Mouse (Mus musculus): Measurements from ENCODE around the gene Nrl. TPM values are rescaled to one million over a fixed set of nuclear protein-coding genes. Genes with fewer than 3 reads are reported as not detected.
A peak's percentile ranks its signal among the peaks of the same experiment; 100 is the strongest.

Nrl gene
- total RNA-seq, 1 experiment from 2014 or later = not detected

DNA sequence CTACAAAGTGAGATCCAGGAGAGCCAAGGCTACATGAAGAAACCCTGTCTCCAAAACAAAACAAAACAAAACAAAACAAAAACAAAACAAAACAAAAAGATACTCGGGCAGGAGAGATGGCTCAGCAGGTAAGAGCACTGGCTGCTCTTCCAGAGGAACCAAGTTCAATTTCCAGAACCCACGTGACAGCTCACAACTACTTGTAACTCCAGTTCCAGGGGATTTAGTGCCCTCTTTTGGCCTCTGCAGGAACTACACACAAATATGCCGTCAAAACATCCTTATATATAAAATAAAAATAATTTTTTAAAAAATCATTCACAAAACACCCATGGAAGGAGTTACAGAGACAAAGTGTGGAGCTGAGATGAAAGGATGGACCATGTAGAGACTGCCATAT, 3.2 kb upstream of the Nrl start:
- DNase-seq = no peak

DNA sequence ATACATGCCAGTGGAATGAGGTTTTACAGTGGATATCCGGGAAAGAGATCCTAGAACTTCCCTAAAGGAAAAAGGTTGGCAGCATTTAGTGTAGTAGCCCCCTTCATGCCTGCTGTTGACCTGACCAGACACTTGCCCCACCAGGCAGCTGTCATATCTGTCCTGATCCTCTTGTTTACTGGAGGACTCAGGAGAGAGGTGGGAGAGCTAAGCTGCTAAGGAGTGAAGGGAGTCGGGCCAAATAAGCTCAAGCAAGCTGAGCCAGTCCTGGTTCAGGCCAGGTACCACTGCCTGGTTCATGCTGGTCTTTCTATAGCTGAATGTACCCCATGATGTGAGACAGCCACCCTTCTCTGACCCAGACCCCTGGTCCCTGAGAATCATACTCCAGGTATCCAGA, 1.9 kb upstream of the Nrl start:
- no peak for DNase-seq

DNA sequence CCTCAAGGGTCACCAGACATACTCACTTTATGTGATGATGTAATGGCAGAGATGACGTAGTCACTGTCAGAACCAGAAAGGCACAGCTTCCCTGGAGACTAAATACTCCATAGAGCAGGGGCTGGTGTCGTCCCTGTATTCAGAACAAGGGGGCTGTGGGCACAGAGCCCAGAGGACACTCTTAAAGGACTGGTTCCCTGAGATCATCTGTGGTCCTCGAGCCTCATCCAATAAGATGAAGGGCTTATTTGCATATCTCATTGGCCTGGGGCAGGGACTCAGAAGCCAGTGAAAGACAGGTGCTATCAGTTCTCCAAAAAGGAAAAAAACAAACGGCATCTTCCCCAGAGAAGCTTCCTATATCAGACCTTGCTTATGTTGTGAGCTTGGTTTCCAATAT, 719 bp downstream of the Nrl start:
- no peak for DNase-seq

DNA sequence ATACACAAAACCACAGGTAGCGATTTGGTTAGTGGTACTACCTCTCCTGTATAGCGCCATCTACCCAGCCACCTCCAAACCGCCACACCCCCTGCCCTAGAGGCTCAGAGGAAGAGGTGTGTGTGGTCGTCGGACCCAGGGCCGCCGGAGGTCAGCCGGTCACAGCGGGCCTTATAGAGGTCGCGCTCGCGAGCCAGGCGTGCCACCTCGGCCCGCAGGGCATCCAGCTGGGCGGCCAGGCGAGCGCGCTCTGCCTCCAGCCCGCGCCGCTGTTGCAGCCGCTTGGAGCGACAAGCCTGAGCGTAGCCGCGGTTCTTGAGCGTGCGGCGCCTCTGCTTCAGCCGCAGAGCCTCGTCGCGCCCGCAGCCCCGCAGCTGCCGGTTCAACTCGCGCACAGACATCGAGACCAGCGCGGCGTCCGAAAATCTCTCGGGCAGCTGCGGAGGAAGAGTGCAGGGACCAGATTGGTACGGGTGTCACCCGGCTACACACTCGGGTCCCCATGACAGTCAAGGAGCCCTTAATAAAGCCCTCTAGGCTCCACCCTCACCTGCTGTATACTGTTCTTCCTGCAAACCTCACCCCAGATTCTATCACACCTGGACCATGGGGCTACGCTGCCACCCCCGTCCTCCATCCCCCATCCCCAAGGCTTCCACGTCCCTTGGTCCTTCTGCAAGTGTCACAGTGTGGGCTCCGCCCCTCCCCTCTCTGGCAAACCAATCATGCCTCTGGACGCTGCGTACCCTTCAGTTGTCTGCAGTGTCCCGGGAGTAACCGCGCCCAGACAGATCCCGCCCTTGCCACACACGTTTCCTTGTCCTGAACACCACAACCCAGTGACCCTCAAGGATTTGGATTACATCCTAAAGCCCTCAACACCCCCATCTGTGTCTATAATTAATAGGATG, 4.1 kb downstream of the Nrl start:
- DNase-seq = peak; percentile 38

DNA sequence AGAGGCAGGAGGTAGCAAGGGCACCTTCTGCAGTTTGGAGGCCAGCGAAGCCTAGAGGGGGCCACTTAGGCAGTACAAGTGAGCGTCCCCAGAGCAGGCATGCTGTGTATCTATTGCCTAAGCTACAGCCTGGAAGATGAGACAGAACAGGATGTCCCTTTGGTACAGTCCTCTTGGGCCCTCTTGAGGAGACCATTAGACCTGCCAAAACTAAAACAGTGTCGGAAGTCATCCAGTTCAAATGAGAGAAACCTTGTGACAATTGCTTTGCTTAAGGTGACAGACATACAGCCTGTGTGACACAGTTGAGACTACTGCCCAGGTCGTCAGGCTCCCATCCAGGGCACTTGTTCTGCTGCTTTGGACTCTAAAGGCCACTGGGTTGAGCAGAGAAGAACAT, 5.2 kb downstream of the Nrl start:
- DNase-seq = no peak

DNA sequence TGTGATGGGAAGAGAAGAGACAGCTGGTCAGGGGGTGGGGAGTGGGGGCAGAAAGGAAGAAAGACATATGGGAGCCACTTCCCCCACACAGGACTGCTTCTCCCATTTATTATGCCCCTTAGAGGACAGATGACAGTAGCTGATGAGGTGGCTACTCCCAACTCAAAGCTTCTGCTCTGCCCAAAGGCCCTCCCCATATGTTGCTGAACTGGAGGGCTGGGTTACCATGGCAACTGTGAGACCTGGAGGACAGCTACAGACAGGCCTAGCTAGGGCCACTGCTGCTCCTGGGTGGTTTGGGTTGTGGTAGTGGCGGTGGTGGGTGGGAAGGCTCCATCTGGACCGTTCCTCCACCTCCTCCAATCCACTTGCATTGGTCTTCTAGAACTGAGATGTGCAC, 5.9 kb downstream of the Nrl start:
- DNase-seq = no peak

DNA sequence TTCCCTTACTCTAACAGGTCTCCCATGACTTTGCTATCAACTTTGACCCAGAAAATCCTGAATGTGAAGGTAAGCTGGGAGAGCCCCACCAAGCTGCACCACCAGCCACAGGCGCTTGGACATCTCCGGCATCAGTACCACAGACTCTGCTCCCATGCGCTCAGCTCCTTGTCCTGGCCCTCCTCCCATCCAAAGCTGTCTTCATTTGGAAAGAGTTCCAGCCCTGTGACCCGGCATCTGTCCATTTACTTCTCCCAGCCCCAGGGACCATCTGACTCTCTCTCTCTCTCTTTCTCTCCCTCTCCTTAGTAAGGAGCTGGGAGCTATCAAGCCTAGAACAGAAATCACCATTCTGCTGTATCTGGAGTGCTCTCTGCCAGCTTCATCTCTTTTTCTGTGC, 8.9 kb downstream of the Nrl start:
- DNase-seq = no peak

DNA sequence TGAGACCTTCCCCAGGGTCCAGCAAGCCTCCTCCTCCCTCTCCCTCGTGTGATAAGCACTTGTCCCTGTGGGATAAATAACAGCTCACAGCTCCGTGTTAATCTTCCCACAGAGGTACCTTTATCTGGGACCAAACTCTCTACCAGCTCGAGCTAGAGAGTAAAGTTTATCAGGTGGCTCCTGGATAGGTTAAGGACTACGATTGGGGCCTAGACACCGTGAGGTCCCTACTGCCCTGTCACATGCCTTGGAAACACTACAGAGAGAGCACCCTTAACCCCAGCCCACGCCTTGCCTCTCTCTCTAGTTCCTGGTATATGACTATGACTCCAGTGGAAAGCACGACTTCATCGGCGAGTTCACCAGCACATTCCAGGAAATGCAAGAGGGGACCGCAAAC, 10.9 kb downstream of the Nrl start:
- no peak for DNase-seq

DNA sequence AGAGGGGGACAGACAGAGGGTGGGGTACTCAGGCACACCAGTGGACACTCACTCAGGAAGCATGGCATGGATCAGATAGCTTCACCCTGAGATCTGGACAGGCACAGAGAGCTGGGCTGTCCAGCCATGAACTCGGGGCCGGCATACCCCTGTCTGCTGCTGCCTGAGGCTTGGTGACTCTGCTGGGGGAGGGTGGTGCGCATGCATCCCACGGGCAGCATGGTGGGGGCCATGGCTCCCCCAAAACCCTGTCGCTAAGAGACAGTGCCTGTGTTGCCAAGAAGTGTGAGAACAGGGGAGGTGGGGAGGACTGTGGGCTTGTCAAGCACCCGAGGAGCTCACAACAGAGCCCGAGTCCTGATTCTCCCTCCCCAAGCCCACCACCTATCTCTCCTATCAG, 13.7 kb downstream of the Nrl start:
- no peak for DNase-seq

DNA sequence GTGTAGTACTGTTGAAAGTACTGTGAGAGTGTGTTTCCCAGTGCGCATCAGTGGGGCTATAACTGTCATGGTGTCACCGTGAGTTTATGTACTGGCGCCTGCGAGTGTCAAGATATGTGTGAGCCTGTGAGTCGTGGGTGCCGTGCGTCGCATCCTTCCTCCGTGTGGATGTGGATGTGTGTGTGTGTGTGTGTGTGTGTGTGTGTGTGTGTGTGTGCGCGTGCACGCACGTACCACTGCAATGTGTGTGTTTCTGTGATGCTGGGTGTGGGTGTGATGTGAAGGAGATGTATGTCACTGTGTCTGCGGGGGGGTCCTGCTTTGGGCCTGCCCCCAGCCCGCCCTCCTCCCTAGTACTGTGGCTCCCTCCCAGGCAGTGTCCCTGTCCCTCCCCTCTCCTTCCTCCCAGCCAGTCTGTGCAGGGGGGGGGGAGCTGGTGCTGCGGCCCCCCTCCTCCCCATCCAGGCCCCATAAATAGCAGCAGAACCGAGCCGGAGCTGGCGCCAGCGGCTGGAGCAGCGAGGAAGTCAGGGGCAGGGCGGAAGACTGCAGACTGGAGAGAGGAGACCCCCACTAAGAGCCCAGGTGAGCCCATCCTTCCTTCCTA, 14.6 kb downstream of the Nrl start, which contains the start of gene Cpne6:
TSS of gene Cpne6 (plus strand) at position 321 of the 607 bp plus-strand sequence.
- no peak for DNase-seq

DNA sequence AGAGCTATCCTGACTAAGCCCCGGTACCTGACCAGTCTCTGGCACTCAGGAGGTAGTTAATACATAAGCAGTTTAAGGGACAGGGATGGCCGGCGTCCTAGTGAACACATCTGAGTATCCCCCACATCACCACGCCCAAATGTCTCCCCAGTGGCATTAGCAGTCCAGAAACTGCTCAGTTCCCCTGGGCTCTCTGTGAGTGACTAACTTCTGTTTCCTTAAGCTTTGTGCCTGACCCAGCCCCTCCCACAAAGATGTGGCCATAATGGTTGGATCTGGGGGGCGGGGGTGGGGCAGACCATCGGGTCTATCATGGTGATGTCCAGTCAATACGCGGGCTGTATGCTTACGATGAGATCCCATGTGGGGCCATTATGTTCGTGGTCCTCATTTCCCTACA, 15.2 kb downstream of the Nrl start:
- no peak for DNase-seq

DNA sequence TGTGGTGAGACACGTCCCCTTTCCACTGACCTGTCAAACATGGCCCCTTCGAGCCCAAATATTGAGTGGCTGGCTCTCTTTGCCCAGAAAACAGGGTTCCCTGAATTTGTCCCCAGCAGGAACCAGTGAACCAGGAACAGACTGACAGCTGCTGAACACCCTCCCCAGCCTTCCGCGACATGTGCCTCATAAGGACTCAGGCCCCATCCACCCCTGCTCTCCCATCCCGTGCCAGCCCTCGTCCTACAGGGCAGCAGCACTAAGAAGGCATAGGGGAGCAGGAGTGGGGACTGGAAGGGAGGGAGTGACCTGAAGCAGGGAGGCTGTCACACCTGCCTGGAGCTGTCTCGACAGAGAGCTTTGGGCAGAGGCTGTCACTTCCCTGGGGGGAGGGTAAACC, 17.0 kb downstream of the Nrl start:
- no peak for DNase-seq

DNA sequence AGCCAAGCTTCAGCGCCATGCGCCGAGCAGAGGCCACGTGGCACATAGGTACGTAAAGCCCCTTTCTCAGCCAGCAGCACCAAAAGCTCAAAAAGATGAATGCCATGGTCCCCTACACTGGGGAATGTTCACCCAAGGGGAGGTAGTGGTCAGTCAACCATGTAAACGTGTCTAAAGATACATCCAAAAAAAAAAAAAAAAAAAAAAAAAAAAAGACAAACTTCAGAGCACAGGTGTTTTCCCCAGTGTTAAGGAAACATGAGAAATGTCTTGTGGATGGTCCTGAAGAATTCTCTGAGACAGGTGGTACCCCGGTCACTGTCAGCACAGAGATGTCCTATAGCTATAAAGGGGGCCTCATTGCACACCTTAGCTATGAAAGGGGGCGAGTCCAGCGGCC, 19.2 kb downstream of the Nrl start:
- DNase-seq = no peak

DNA sequence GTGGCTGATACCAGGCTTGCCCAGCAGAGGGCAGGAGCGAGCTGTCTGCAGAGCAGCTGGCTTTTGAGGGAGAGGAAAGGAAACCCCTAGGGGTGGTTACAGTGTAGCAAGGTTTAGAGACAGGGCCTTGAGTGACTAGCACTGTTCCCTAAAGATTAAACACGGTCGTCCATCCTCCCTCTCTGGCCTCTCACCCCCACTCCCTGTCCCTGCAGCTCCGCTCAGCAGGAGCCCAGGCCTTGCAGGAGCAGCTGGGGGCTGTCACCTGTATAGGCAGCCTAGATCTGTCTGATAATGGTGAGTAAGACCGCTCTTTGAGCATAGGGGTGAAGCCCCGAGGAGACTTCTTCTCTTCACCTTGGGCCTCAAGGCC, 27.3 kb downstream of the Nrl start:
- DNase-seq = peak; percentile 88

DNA sequence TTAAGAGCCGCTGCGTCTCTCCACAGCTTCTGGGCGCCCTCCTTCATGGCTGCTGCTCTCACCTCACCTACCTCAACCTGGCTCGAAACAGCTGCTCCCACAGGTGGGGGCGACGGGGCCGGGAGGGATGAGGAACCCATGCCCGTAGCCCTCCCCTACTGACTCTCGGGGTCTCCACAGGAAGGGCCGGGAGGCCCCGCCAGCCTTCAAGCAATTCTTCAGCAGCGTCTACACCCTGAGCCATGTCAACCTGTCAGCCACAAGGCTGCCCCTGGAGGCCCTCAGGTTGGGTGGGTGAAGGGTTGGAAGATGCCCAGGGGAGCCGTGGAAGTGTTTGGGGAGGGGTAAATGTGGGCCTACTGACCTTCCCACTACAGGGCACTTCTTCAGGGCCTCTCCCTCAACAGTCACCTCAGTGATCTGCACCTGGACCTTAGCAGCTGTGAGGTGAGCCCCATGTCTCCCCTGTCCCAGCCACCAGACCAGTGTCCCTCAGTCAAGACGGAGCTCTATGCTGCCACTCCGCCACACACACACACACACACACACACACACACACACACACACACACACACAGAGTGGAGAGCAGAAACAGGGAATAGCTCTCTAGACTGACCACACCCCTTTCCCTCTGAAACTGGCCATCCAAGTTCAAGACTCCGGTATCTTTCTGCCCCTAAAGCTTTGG, 27.9 kb downstream of the Nrl start:
- no peak for DNase-seq

DNA sequence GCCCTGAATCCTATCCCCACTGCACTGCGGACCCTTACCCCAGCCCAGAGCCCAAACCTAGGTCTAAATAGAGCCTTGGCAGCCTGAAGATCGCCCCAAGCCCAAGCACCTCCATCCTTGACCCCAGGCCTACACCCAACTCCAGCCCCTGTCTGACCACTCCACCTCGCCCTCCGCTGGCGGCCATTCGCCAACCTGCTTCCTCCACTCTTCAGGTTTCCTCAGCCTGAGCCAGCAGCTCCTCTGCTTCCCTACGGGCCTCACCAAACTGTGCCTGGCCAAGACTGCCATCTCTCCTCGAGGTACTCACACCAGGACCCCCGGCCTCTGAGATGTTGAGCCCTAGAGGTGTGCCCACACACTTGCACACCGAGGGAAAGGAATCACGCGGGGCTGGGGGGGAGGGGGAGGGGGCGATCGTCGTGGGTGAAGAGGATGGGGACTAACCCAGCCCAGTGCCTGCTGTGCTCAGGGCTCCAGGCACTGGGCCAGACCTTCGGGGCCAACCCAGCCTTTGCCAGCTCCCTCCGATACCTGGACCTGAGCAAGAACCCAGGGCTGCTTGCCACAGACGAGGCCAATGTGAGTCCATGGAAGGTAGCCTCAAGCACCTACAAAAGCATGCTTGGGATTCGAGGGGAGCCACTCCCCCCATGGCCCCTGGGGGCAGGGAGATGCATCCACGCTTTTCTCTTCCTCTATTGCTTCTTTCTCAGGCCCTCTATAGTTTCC, 29.1 kb downstream of the Nrl start:
- DNase-seq = no peak

DNA sequence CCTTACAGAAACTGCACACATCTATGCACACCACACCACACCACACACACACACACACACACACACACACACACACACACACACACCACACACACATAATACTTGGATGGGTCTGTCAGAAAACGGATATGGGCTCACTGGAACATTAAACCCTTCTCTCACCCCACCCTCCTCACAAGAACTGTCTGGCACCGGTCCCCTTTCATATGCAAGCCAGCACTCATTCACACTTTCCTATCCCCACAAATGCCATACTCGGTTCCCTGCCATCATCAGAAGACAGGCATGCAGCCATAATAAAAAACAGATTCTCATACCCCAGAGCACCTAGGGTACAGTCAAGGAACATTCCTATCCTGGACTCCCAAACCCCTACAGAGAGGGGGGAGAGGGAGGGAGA, 32.7 kb downstream of the Nrl start:
- DNase-seq = no peak

DNA sequence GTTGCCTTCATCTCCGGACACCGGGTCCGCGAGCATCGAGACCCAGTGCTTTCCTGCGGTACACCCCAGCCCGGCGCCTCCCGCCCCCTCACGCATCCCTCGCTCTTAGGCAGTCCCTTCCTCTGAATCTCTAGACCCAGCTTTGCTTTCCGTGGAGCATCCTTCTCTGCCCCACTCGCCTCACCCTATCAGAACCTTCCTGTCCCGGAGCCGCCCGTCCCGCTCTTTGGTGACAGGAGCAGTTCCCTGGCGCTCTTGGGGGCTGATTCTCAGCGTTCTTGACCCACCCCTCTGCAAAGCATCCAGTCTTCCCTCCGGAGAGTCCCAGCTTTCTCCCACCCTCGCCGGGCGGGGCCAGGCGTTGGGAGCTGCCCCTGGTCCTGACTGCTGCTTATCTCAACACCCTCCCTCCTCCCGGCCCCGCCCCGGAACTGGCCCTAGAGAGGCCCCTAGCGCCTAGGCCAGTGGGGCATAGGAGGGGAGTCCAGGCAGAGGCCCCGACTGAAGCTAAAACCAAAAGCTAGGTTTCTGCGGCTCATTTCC, 33.4 kb downstream of the Nrl start:
- DNase-seq = peak; percentile 72

DNA sequence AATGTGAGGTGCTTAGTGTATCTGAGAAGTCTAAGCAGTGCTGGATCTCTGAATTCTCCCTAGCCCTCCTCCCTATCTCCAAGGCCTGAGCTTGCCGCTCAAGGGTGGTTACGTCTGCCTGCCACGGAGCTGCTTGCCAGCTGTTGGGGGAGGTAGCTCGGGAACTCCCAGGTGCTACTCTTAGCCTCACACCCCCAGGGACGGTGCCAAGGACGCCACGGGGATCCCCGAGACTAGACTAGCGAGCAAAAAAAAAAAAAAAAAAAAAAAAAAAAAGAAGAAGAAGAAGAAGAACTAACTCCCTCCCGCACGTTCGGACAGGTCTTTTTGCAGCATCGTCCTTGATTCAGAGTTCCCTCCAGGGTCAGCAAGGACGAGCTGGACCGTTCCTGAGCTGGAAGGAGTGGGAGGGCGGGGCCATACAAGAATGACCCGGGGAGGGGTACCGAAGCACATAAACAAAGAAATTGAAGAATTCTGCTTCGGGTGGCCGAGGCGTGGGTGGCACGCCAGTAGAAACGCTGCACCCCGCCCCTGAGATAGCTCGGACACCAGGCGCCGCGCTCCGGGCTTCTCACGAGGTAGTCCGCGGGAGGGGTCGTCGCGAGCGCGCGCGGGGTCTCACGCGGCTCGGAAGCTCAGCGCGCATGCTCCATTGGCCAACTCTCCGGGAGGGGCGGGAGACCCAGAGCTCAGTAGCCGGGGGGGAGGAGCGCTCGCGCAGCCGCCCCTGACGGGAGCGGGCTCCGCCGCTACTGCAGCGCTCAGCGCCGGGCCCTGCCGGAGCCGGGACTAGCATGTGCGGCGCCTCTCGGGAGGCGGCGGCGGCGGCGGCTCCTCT, 34.2 kb downstream of the Nrl start, which contains the start of gene Carmil3:
TSS of gene Carmil3 (plus strand) at position 291 of the 841 bp plus-strand sequence.
- peak; percentile 72 for DNase-seq

DNA sequence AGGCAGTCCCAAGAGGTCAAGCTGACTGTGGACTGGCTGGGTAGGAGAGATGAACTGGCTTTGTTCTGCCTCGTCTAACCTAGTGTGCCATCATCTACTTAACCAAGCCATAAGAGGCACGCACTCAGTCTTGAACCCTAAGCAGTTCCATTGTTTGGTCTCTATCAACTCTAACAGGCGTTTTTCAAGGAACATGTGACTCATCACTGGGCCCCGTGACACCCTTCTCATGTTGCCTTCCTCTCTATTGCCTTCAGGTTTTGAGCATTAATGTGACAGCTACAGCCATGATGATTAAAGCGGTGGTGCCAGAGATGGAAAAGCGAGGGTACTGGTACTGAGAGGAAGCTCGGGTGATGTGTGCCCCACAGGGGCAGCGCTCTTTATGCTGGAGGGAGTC, 37.9 kb downstream of the Nrl start:
- no peak for DNase-seq

DNA sequence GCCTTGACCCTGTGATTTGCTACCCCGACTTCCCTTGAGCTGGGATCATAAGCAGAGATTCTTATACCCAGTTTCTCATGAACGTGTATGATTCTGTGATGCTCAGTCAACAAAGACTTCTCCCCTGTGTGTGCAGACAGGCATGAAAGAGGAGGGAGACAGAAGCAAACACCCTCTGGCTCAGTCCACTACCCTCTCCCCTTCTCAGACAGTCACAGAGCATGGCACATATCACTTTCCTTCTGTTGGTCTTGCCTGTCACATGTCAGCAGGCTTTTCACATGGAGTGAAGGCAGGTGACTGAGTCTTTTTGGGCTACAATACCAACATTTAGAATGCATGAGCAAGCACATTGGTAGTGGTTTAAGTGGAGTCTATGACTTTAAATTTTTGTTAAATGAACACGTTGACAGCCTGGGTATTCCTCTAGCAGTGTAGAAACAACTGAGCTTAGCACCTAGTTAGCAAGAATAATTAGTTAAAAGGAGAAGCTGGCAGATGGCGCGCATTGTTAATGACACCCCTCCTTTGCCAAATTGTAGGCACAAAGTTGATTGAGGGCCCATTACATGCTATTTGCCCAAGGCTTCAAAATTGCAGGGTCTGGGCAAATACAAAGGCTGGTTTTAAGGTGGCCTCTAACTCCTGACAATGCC, 40.2 kb downstream of the Nrl start:
- no peak for DNase-seq

All from adrenal gland, postnatal 25 days (tissue).